Mouse (Mus musculus) heart, embryonic 14.5 days (tissue): ENCODE data around the gene Pax7. TPM values are rescaled to one million over a fixed set of nuclear protein-coding genes. Genes with fewer than 3 reads are reported as not detected.

Experiments used
- ATAC-seq: fragments of 200-750 bp; cut with Nextera tagmentation; 2 replicates; pipeline ENCODE4 v1.8.0; 2017; ENCODE audit warnings: low read depth, moderate TSS enrichment; ENCODE audit not compliant: insufficient number of reproducible peaks, insufficient read depth, low FRiP score
- H3K27ac ChIP-seq, 2 experiments: fragments of 200-500 bp in 1 of 2; fragments of 300-500 bp in 1 of 2; sonication (generic) in 1 of 2; replicated peaks in 1 of 2; 2 replicates each; pipeline ENCODE4 v1.5.1; 2012 to 2014; ENCODE audit warnings: low read depth in 2 of 2, low read length in 2 of 2, control low read depth in 1 of 2, mild to moderate bottlenecking in 1 of 2, mixed read lengths in 1 of 2; ENCODE audit not compliant: control insufficient read depth in 1 of 2, insufficient read depth in 1 of 2
- H3K27me3 ChIP-seq: fragments of 300-500 bp; sonication (generic); 2 replicates; pipeline ENCODE4 v1.6.1; 2014; ENCODE audit warnings: mild to moderate bottlenecking, low read length, control low read depth; ENCODE audit not compliant: control insufficient read depth, insufficient read depth
- H3K36me3 ChIP-seq: fragments of 300-500 bp; sonication (generic); 2 replicates; pipeline ENCODE4 v1.6.1; 2014; ENCODE audit warnings: mild to moderate bottlenecking, control low read depth, low read length, mixed read lengths; ENCODE audit not compliant: control insufficient read depth, insufficient read depth
- H3K4me1 ChIP-seq, 2 experiments: fragments of 200-500 bp in 1 of 2; fragments of 300-500 bp in 1 of 2; sonication (generic) in 1 of 2; 2 replicates each; pipeline ENCODE4 v1.6.1; 2012 to 2014; ENCODE audit warnings: low read length in 2 of 2, control low read depth in 1 of 2, mixed read lengths in 1 of 2; ENCODE audit not compliant: control insufficient read depth in 2 of 2, insufficient read depth in 2 of 2
- H3K4me2 ChIP-seq: fragments of 300-500 bp; sonication (generic); 2 replicates; pipeline ENCODE4 v1.6.1; 2014; ENCODE audit warnings: mild to moderate bottlenecking, low read length
- H3K4me3 ChIP-seq, 2 experiments: fragments of 200-500 bp in 1 of 2; fragments of 300-500 bp in 1 of 2; sonication (generic) in 1 of 2; 2 replicates each; pipeline ENCODE4 v1.5.1; 2012 to 2014; ENCODE audit warnings: low read length in 2 of 2, mild to moderate bottlenecking in 2 of 2, control low read depth in 1 of 2, low read depth in 1 of 2, moderate library complexity in 1 of 2; ENCODE audit not compliant: control insufficient read depth in 1 of 2, insufficient read depth in 1 of 2
- H3K9ac ChIP-seq: fragments of 300-500 bp; sonication (generic); 2 replicates; pipeline ENCODE4 v1.6.1; 2014; ENCODE audit warnings: mild to moderate bottlenecking, low read length
- H3K9me3 ChIP-seq: fragments of 300-500 bp; sonication (generic); 2 replicates; pipeline ENCODE4 v1.6.1; 2016; ENCODE audit warnings: low read length, control low read depth; ENCODE audit not compliant: control insufficient read depth
- WGBS: fragments of 180-500 bp; shearing (Covaris S2); extraction: QIAGEN DNeasy Blood & Tissue Kit; methylation state at CpG from one replicate; pipeline ENCODE4 v1.1.7; 2014; 5-methylcytosine and 5-hydroxymethylcytosine counted together
- polyA plus RNA-seq: library from polyadenylated mRNA; unstranded; fragments of >200 nt; fragmentation: Nextera tagmentation; extraction: Ambion mirVana; gene quantifications from 2 replicates; pipeline ENCODE4 v1.2.1, GENCODE M21; 2014

Gene Pax7
- polyA plus RNA-seq, 1 experiment from 2014 or later = not detected

GRCm38 (mm10) chr4:139689627-139690269, 143.6 kb downstream of the Pax7 start:
- Histone ChIP-seq H3K4me3 (no peak overlapping the region), H3K27ac (no peak overlapping the region), H3K4me2 (no peak overlapping the region), H3K9ac (no peak overlapping the region), H3K36me3 (no peaks in the 10 kb centered on the region), H3K9me3 (no peaks in the 10 kb centered on the region), H3K4me1 (no peaks in the 10 kb centered on the region), H3K27me3 (peaks cover 35% of the 10 kb centered on the region)
- 22% methylated on average over 7 of the region's 7 CpGs for WGBS
- no peak for ATAC-seq

GRCm38 (mm10) chr4:139688058-139688457, 145.3 kb downstream of the Pax7 start:
- H3K27me3 ChIP-seq = peaks cover 21% of the 10 kb centered on the region
- no peak overlapping the region for H3K27ac ChIP-seq
- no peak for ATAC-seq
- H3K4me2 ChIP-seq = no peak overlapping the region
- no peak overlapping the region for H3K9ac ChIP-seq
- H3K36me3 ChIP-seq = no peaks in the 10 kb centered on the region
- WGBS = 65% methylated on average over 9 of the region's 9 CpGs
- no peaks in the 10 kb centered on the region for H3K9me3 ChIP-seq
- H3K4me3 ChIP-seq = no peak overlapping the region
- H3K4me1 ChIP-seq = no peaks in the 10 kb centered on the region

Other genes starting within 250 kb of the Pax7 start
- not detected in 2 replicates for gene Gm21969, start 230.3 kb downstream of the Pax7 start, polyA plus RNA-seq
- gene Aldh4a1, start 210.7 kb downstream of the Pax7 start, polyA plus RNA-seq = 13.0 and 13.4 TPM in 2 replicates
- gene Tas1r2, start 180.0 kb downstream of the Pax7 start, polyA plus RNA-seq = not detected in 2 replicates
- gene Klhdc7a, start 134.5 kb upstream of the Pax7 start, polyA plus RNA-seq = not detected in 2 replicates